Mouse (Mus musculus) liver, adult (tissue): ENCODE measurements around the gene Sept9.

Experiments
- GATA4 ChIP-seq: IDR thresholded peaks from 2 replicates; pipeline ENCODE4 v1.6.1; 2014; ENCODE audit warnings: mild to moderate bottlenecking, low read length; ENCODE audit not compliant: insufficient replicate concordance

Gene Sept9

DNA sequence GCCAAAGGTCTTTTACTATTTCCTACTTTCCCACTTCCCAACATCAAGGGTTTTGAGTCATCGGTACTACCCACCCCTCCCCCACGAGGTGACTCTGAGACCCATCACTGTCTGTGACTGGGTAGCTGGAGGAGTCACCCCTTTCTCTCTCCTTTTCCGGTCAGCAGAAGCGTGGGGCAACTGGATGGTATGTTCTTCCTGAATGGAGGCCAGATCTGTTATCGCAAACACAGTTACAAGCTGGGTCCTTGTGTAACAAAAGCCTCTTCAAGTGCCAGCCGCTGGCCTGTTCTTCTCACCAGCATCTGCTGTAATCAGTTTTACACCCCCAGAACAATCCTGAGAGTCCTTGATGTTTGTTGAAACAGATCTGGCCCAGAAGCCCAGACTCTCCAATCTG is 70.5 kb downstream of the Sept9 start:
- no peak for TF ChIP-seq GATA4

DNA sequence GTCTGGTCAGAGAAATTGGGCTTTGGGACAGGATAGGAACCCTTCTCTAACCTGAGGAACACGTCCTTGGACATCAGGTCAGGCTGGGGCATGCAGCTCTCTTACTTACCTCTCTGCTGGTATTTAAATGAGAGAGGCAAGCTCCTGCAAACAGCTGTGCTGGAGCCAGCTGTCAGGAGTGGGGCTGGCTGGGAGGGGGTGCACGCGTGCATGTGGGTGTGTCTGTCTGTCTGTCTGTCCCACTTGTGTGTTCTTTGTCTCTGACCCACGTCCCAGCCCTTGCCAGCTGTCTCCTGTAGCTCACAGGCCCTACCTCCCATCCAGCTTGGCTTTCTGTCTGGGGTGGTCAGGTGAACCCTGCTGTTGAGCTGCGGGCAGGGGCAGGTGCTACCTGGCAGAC is 75.5 kb downstream of the Sept9 start:
- TF ChIP-seq GATA4 = no peak

DNA sequence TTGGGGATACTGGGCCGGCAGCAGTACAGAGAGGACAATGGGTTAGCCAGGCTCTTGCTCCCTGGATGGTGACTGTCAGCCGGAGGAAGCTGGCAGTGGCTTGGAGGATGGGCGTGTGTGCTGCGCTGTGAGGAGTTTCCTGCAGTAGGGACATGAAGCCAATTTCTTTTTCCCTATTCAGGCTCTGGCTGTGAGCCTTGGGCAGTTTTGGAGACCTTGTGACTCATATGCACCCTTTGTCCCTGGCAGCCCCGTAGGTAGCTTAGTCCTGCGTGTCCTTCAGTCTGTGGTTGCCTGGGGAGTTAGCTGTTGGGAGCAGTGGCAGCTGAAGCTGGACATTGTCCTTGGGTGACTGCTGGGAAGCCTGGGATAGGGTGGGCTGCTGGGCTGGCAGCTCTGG is 76.5 kb downstream of the Sept9 start:
- TF ChIP-seq GATA4 = peak; percentile 50; the same call in 1 of the 2 replicates

DNA sequence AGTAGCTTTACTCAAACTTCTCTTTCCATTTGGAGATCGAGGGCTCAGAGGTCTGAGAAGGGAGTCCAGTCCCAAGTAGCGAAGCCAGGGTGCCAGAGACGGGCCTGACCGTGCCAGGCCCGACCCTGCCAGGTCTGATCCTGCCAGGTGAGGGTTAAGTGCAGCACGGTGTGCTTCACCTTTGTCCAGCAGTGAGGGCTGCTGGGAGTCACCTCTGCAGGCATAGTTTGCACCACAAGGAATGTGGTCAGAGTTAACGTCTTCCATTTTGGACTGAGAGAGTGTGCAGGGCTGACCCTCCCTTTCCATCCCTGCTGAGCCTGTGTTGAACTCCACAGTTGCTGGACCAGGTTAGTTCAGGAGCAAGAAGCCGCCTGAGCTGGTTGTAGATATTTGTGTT is 77.5 kb downstream of the Sept9 start:
- TF ChIP-seq GATA4 = no peak

DNA sequence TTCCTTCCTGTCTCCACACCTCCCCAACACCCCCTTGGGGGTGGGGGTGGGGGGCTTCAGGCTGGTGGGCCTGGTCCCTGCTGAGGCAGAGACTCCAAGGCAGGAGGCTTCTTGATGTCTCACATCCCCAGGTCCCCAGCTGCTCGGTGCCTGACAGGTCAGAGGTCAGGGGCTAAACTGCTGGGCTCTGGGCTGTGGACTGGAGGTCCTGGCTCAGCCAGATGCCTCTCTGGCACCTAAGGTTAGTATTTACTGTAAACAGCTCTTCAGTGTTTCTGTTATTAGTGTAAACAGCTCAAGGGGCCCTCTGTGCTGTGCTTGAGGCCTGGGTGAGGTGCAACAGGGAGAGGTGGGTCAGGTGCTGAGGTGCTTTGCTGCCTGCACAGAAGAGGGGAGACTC is 78.7 kb downstream of the Sept9 start:
- no peak for TF ChIP-seq GATA4

DNA sequence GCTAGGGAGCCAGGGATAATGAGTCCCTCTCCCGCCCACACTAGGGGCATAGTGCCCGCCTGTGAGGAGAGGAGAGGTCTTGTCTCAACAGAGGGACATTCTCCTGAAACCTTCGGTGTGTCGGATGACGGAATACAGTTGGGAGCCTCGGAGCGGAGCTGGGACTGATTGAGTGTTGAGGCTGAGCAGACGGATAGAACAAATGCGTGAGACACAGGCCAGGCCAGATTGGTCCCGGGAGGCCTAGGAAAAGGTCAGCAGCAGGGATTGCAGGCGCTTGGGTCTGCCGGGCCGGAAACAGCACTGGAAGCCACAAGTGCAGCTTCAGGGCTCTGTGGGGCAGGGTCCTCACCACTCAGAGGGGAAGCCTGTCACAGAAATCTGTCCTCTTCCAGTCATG is 79.1 kb downstream of the Sept9 start:
- TF ChIP-seq GATA4 = no peak

DNA sequence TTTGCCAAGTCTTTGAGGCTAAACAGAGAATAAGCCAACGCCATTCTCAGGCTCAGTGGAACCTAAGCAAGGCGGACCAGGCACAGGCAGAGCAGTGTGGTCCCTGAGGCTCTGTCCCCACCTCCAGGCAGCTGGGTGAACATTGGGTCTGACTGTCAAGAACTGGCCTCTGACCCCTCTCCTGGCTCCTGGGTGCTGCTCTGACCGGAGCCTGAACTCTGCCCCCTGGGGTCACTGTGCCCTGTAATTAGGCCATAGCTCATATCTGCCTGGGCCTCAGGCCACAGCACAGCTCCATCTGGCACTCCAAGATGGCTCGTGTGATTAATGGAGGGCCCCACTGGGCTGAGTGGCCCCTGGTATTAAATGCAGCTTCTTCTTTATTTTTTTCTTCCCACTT is 80.5 kb downstream of the Sept9 start:
- TF ChIP-seq GATA4 = peak; percentile 54; the same call in 1 of the 2 replicates

DNA sequence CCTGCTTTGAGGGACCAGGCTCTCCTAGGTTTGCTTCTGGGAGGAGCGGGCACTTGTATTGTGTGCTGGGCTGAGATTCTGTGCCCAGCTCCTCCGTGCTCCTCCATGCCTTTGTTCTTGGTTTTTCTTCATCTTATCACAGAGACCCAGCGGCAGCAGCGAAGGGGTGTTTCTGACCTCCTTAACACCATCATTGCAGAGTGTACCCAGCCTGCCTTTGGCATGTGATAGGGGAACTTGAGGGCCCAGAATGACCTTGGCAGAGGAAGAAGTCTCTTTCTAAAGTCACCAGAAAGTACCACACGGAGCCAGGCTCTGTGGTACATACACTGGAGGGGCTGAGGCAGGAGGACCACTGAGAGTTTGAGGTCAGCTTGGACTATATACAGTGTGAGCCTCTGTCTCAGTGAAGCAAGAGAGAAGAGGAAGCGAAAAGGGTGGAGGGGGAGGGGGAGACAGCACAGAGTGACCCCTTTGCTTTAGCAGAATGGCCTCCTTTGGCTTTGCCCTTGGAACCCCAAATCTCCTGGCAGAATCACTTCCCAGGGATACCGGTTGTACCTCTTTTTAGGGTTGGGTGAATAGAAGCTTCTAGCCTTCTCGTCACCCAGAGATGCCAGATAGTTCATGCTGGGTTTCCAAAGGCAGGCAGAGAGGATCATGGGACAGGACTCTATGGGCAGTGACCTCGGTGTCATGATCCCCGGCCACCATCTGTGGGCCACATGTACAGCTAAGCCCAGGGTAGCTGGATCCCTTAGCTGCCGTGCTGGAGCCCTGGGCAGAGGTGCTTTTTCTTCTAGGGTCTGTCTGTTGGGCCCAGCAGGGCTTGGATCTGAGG is 83.8 kb downstream of the Sept9 start:
- TF ChIP-seq GATA4 = no peak

DNA sequence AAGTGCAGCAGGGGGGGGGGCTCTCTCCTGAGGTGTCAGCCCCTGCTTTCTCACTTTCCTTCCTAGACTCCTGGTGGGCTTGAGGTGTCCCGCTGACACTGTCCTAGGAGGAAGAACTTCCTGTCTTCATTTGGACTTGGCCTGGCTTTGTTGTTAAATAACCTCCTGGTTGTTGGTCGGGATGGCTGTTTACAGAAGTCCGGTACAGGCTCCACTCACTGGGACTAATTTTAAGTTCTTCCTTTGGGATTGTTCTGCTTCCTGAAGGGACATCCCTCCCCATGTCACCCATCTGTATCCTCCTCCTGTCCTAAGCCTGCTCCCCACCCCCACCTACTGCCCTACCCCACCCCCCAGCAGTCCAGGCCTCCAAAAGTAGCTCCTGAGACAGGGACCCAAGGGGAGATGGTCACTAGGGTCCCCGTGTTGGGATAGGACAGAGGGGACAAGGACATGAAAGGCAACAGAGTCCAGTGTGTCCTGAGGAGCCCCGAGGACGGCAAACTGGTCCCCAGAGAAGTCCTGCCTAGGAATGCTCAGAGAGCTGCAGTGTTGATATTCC is 84.5 kb downstream of the Sept9 start:
- TF ChIP-seq GATA4 = no peak

DNA sequence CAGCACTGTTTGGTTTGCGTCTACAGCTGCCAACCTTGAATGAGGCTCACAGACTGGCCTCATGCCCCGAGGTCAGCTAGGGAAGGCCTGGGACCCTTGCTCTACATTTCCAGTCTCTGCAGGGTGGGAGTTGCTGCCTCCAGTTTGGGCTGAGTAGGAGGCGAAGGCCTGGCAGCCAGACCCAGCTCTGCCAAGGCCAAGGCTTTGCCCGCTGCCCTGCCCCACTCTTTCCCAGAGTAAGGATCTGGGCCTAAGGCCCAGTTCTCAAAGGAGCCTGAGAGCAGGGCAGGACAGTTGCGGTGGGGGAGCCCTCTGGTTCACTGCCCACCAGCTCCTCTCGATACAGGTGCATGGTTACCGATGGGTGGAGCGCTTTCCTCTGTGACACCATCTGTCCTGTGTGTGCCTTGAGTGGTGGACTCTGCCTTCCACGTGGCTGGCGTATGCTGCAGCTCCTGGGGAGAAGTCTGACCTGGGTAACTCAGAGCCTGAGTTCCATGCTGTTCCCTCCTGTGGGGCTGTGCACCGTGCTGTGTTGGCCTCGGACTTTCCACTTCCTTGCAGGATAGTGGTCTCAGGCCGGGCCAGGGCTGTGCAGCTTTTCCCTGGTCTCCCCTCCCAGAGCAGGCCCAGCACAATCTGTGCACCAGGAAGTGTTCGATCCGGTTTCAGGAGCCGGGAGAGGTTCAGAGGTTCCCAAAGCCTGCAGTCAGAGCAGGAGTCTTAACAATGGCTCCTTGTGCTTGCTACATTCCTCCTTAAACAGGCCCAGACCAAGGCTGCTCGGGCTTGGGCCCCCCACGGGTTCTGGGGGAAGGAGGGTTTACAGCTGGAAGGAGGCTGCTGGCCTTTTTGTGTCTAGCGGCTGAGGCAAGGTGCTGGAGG is 85.5 kb downstream of the Sept9 start:
- no peak for TF ChIP-seq GATA4

DNA sequence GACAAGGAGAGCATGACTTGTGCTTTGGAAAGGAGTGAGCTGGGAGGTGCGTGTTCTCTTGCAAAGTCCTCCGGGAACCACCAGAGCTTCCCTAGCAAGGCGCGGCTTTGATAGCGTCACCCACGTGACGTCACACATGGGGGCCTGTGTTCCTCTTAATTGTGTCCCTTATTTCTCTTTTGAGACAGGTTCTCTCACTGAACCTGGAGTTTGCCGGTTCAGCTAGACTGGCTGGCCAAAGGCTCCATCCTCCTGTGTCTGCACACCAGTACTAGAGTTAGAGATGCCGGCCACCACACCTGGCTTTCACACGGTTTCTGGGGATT is 86.1 kb downstream of the Sept9 start:
- TF ChIP-seq GATA4 = no peak

DNA sequence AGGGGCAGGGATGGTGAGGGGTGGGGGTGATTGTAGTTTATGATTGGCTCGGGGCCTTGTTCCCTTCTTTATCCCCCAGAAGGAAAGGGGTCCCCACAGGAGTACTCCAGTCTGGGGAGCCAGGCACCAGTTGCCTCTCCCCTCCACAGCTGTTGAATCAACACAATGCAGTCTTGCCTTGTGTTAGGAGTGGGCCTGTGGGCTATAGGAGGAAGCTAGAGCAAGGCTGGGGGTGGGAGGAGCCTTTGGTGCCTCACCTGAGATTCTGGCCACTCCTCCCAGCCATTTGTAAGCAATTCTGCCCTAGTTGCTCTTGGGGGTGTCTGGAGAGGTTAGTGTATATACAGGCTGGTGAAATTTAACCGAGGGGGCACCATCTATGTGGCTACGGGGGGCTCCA is 88.3 kb downstream of the Sept9 start:
- TF ChIP-seq GATA4 = no peak

DNA sequence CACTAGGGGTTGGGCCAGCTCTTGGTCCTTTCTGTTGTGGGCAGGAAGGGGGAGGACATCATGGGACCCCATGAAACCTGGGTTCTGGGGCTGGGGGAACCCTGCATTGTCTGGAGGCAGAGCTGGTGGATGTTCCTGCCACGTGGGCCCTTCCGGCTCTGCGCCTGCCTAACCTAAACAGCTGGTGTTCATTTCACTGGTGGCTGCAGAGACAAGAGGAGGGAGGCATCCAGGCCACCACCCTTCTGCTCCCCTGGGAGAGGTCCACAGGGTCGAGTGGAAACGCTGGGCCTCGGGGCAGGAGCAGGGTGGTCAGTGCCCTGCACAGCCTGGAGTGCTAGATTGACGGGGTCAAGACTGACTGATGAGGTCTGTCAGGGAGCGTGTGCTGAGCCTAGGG is 89.3 kb downstream of the Sept9 start:
- no peak for TF ChIP-seq GATA4

DNA sequence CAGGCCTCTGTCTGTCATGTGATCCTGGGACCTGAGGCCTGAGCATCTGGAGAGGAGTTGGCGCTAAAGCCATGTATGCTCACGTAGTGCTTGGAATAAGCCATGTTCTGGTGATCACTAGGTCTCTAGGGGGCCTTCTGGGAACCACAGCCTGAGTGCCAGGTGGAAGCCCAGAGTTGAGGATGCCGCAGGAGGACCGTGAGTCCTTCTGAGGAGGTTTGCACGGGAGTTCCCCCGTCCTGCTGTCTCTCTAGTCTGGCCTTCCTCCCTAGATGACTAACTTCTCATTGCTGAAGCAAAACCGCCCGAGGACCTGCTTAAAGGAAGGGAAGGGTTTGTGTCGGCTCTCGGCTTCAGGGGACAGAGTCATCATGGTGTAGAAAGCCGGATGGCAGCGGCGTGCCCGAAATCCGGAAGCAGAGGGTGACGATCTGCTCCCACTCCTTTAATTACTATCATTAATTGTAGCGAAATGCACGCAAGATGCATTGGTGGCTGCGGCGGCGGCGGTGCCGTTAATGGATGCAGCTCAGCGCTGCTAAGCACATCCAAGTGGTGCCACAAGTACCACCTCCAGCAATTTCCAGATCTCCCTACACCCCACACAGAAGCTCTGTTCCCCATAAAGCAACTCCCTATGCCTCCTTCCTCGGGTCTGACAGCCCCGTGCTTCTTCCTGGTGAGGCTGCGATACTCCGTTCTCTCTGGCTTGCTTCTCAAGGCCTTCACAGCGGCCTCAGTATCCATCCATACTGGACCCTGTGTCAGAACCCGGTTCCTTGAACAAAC is 92.0 kb downstream of the Sept9 start:
- no peak for TF ChIP-seq GATA4

DNA sequence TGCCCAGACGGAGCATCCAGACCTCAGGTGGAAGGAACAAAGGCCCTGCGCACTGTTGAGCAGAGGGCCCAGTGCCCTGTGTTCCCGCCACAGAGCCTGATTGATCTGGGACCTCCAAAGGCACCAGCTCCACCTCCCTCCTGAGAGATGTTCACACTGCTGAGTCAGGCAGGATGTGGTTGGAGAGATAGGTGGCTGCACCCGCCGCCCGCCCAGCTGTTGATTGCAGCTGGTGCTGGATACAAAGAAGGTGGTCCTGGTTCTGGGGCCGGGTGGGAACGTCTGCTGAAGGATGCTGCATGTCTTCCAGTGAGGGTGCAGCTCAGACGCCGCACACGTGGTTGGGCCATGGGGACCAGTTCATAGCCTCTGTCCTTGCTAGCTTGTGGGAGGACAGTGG is 93.0 kb downstream of the Sept9 start:
- TF ChIP-seq GATA4 = no peak
